Mouse (Mus musculus): Measurements from ENCODE around the gene Glb1l. TPM values are rescaled to one million over a fixed set of nuclear protein-coding genes. Genes with fewer than 3 reads are reported as not detected.

Gene Glb1l
- polyA plus RNA-seq, 1 experiment from 2014 or later, result 6.8 TPM

DNA sequence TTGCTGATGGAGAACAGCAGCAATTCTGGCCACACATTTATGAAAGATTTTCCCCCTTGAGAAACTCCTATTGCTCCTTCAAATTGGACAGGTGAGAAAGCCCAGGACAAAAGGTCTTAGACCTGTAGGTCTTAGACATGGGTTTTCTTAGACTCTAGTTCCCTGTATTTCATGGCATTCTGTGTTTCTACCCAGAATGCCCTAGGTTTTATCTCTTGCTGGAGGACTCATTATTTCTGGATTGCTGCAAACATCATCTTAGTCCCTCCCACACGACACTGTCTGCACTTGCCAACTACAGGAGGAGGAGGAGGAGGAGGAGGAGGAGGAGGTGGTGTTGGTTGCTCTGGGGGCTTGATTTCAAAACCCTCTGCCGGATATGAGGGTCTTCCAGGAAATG lies 15.5 kb upstream of the Glb1l start:
- no peak for ATAC-seq (replicated peaks; ENCODE audit: insufficient number of reproducible peaks, low FRiP score, low TSS enrichment)
- no peak overlapping the region for H3K4me2 ChIP-seq

DNA sequence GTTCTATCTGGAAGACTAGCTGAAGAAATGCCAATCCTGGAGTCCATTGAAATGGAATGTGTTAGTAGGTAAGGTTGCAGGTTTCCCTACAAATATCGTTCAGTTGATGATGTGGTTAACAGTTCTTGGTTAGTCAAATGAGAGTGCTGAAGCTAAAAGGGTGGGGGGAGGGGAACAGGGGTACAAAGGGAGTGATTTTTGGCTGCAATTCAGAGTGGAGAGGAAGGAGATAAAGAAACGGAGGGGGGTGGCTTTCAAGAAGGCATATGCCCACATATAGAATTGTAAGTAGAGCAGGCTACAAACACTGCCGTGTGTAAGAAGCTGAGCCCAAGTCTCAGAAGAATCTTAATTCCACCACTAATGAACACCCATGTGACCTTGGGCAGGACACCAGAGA lies 14.9 kb upstream of the Glb1l start:
- Histone ChIP-seq H3K36me3 (ENCODE audit: control insufficient read depth, insufficient read depth, low read length) (no peaks in the 10 kb centered on the region), H3K4me2 (no peak overlapping the region), H3K4me1 (ENCODE audit: control insufficient read depth, insufficient read depth, low read length) (peaks cover 7% of the 10 kb centered on the region; the same call in 1 of the 2 replicates), H3K9me3 (replicated peaks; ENCODE audit: control insufficient read depth, low read length) (no peaks in the 10 kb centered on the region), H3K4me3 (ENCODE audit: low read depth, low read length) (no peak overlapping the region), H3K27me3 (ENCODE audit: control insufficient read depth, insufficient read depth, low read length) (peaks cover 15% of the 10 kb centered on the region), H3K27ac (ENCODE audit: low read depth, low read length) (no peak overlapping the region), H3K9ac (ENCODE audit: low read depth, low read length) (no peak overlapping the region)
- ATAC-seq (replicated peaks; ENCODE audit: insufficient number of reproducible peaks, low FRiP score, low TSS enrichment), result no peak
- 44% methylated on average over 3 of the region's 3 CpGs for WGBS (ENCODE audit: insufficient replicate concordance)

More for the DNA sequence above, 15.5 kb upstream of the Glb1l start:
- no peak overlapping the region for H3K9ac ChIP-seq (ENCODE audit: low read depth, low read length)
- peaks cover 9% of the 10 kb centered on the region for H3K27me3 ChIP-seq (ENCODE audit: control insufficient read depth, insufficient read depth, low read length)
- no peaks in the 10 kb centered on the region for H3K36me3 ChIP-seq (ENCODE audit: control insufficient read depth, insufficient read depth, low read length)
- no peak overlapping the region for H3K4me3 ChIP-seq (ENCODE audit: low read depth, low read length)
- WGBS (ENCODE audit: insufficient replicate concordance), result 44% methylated on average over 2 of the region's 2 CpGs
- H3K9me3 ChIP-seq (replicated peaks; ENCODE audit: control insufficient read depth, low read length), result no peaks in the 10 kb centered on the region
- H3K4me1 ChIP-seq (ENCODE audit: control insufficient read depth, insufficient read depth, low read length), result peaks cover 7% of the 10 kb centered on the region; the same call in 1 of the 2 replicates
- no peak overlapping the region for H3K27ac ChIP-seq (ENCODE audit: low read depth, low read length)

DNA sequence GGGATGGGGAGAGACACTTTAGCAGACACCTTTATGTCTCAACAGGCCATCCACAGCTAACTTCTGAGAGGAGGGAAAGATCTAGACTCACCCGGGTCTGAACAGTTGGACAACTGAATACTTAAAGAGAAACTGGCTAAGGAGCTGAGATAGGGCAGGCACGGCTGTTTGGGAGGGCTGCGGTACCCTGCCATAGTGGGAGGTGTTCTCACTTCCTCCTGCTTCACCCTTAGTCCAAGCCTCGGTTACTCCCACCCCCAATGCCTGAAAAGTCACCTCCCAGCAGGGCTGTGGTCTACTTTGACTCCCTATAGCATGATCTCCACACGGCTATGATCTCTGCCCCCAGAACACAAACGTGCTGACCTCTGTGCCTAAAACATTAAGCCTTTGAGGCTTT lies 12.9 kb upstream of the Glb1l start:
- no peaks in the 10 kb centered on the region for H3K36me3 ChIP-seq (ENCODE audit: control insufficient read depth, insufficient read depth, low read length)
- no peak overlapping the region for H3K9ac ChIP-seq (ENCODE audit: low read depth, low read length)
- peaks cover 30% of the 10 kb centered on the region for H3K27me3 ChIP-seq (ENCODE audit: control insufficient read depth, insufficient read depth, low read length)
- H3K27ac ChIP-seq (ENCODE audit: low read depth, low read length), result no peak overlapping the region
- no peak overlapping the region for H3K4me2 ChIP-seq
- H3K4me3 ChIP-seq (ENCODE audit: low read depth, low read length), result no peak overlapping the region
- H3K4me1 ChIP-seq (ENCODE audit: control insufficient read depth, insufficient read depth, low read length), result peaks cover 13% of the 10 kb centered on the region
- ATAC-seq (replicated peaks; ENCODE audit: insufficient number of reproducible peaks, low FRiP score, low TSS enrichment), result no peak
- 50% methylated on average over 6 of the region's 6 CpGs for WGBS (ENCODE audit: insufficient replicate concordance)
- no peaks in the 10 kb centered on the region for H3K9me3 ChIP-seq (replicated peaks; ENCODE audit: control insufficient read depth, low read length)

DNA sequence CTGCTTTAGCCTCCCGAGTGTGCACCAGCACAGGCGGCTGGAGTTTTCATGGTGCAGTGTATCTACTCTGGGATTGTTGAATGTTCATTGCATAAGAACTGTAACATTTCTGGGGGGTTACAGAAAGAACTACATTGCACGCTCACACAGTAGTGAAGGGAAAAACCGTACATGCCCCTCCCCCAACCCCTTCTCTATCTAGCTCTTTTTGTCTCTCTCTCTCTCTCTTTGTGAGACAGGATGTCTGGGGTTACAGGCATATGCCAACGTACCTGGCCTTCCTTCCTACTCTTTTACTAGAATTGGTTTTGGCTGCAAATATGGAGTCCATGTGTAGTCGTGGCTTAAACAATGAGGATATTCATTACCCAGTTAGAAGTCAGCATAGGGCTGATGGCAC lies 12.3 kb upstream of the Glb1l start:
- no peak overlapping the region for H3K9ac ChIP-seq (ENCODE audit: low read depth, low read length)
- no peak for ATAC-seq (replicated peaks; ENCODE audit: insufficient number of reproducible peaks, low FRiP score, low TSS enrichment)
- H3K27me3 ChIP-seq (ENCODE audit: control insufficient read depth, insufficient read depth, low read length), result peaks cover 36% of the 10 kb centered on the region
- H3K9me3 ChIP-seq (replicated peaks; ENCODE audit: control insufficient read depth, low read length), result no peaks in the 10 kb centered on the region
- no peak overlapping the region for H3K4me3 ChIP-seq (ENCODE audit: low read depth, low read length)
- H3K27ac ChIP-seq (ENCODE audit: low read depth, low read length), result no peak overlapping the region
- 69% methylated on average over 6 of the region's 6 CpGs for WGBS (ENCODE audit: insufficient replicate concordance)
- H3K4me2 ChIP-seq, result no peak overlapping the region
- peaks cover 13% of the 10 kb centered on the region for H3K4me1 ChIP-seq (ENCODE audit: control insufficient read depth, insufficient read depth, low read length)
- H3K36me3 ChIP-seq (ENCODE audit: control insufficient read depth, insufficient read depth, low read length), result no peaks in the 10 kb centered on the region

DNA sequence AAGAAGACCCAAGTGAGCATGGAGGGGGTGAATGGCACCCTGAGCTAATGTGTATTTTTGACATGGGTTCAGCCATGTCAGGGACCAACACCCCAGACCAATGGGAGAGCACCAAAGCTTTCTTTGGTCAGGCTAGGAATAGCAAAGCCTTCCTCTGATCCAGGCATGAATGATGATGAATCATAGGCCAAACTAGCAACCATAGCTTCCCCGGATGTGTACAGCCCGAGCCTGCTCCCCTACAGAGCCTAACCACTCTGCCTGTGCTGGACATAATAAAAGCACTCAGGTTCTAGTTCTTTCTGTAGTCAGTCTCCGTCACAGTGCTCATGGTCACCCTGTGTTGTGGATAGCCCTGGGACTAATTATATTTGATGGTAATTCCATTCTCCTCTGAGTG lies 10.9 kb upstream of the Glb1l start:
- 70% methylated on average over 3 of the region's 3 CpGs for WGBS (ENCODE audit: insufficient replicate concordance)
- no peak overlapping the region for H3K9ac ChIP-seq (ENCODE audit: low read depth, low read length)
- no peaks in the 10 kb centered on the region for H3K36me3 ChIP-seq (ENCODE audit: control insufficient read depth, insufficient read depth, low read length)
- no peak for ATAC-seq (replicated peaks; ENCODE audit: insufficient number of reproducible peaks, low FRiP score, low TSS enrichment)
- H3K4me1 ChIP-seq (ENCODE audit: control insufficient read depth, insufficient read depth, low read length), result peaks cover 6% of the 10 kb centered on the region; the same call in 1 of the 2 replicates
- no peaks in the 10 kb centered on the region for H3K9me3 ChIP-seq (replicated peaks; ENCODE audit: control insufficient read depth, low read length)
- H3K4me3 ChIP-seq (ENCODE audit: low read depth, low read length), result no peak overlapping the region
- H3K4me2 ChIP-seq, result no peak overlapping the region
- no peak overlapping the region for H3K27ac ChIP-seq (ENCODE audit: low read depth, low read length)
- H3K27me3 ChIP-seq (ENCODE audit: control insufficient read depth, insufficient read depth, low read length), result peaks cover 49% of the 10 kb centered on the region

DNA sequence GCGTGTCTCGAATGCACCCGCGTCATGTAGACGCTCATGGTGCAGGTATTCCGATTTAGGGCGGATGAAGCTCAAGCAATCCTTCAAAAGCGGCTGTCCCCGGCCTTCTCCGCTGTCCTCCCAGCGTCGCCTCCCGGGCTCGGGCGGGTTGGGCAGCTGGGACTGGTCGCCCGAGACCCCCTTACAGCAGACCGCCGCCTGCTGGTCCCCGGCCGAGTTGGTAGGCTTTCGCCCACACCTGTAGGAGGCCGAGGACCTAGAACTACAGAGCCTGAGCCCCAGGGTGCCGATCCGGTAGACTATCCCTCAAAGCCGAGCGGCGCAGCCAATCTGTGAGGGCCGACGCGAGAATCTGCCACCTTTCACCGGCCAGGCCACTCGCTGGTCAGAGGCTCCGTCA lies 8.9 kb upstream of the Glb1l start, which contains the start of gene Tuba4a:
Gene Tuba4a (minus strand): TSS at position 335 of the 400 bp plus-strand sequence.
- Histone ChIP-seq H3K36me3 (ENCODE audit: control insufficient read depth, insufficient read depth, low read length) (peaks cover 5% of the 10 kb centered on the region; the same call in 1 of the 2 replicates), H3K4me3 (ENCODE audit: low read depth, low read length) (peak within 1 kb of the TSS; percentile 67), H3K27ac (ENCODE audit: low read depth, low read length) (no peak within 1 kb of the TSS), H3K9me3 (replicated peaks; ENCODE audit: control insufficient read depth, low read length) (no peaks in the 10 kb centered on the region), H3K9ac (ENCODE audit: low read depth, low read length) (peak within 1 kb of the TSS; percentile 65), H3K4me1 (ENCODE audit: control insufficient read depth, insufficient read depth, low read length) (peaks cover 6% of the 10 kb centered on the region; the same call in 1 of the 2 replicates), H3K27me3 (ENCODE audit: control insufficient read depth, insufficient read depth, low read length) (peaks cover 54% of the 10 kb centered on the region), H3K4me2 (peak within 1 kb of the TSS; percentile 100)
- WGBS (ENCODE audit: insufficient replicate concordance), result under 1% methylated on average over 34 of the region's 34 CpGs
- no peak for ATAC-seq (replicated peaks; ENCODE audit: insufficient number of reproducible peaks, low FRiP score, low TSS enrichment)

DNA sequence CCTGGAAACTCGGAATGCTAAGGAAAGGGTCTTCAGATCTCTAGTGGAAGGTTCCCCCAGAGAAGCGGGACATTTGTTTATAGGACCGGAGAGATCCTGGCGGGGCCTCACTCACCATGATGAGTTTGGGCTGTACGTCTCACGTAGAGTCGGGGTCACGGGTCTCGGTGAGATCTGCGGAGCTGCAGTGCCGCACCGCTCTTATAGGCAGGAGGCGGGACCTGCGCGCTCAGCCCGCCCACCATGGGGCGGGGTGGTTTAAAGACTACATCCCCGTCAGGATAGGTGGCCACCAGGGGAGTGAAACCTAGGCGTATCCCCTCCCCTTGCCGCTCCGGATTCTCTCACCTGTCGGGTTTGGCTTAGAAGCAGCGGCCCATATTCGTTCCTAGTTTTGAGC lies 8.5 kb upstream of the Glb1l start:
- H3K4me3 ChIP-seq (ENCODE audit: low read depth, low read length), result peak overlapping the region; percentile 67
- no peak overlapping the region for H3K27ac ChIP-seq (ENCODE audit: low read depth, low read length)
- H3K9ac ChIP-seq (ENCODE audit: low read depth, low read length), result peak overlapping the region; percentile 65
- H3K9me3 ChIP-seq (replicated peaks; ENCODE audit: control insufficient read depth, low read length), result no peaks in the 10 kb centered on the region
- peaks cover 6% of the 10 kb centered on the region; the same call in 1 of the 2 replicates for H3K4me1 ChIP-seq (ENCODE audit: control insufficient read depth, insufficient read depth, low read length)
- H3K4me2 ChIP-seq, result peak overlapping the region; percentile 100
- H3K27me3 ChIP-seq (ENCODE audit: control insufficient read depth, insufficient read depth, low read length), result peaks cover 54% of the 10 kb centered on the region
- H3K36me3 ChIP-seq (ENCODE audit: control insufficient read depth, insufficient read depth, low read length), result peaks cover 5% of the 10 kb centered on the region; the same call in 1 of the 2 replicates
- ATAC-seq (replicated peaks; ENCODE audit: insufficient number of reproducible peaks, low FRiP score, low TSS enrichment), result peak; percentile 86
- WGBS (ENCODE audit: insufficient replicate concordance), result under 1% methylated on average over 24 of the region's 24 CpGs

DNA sequence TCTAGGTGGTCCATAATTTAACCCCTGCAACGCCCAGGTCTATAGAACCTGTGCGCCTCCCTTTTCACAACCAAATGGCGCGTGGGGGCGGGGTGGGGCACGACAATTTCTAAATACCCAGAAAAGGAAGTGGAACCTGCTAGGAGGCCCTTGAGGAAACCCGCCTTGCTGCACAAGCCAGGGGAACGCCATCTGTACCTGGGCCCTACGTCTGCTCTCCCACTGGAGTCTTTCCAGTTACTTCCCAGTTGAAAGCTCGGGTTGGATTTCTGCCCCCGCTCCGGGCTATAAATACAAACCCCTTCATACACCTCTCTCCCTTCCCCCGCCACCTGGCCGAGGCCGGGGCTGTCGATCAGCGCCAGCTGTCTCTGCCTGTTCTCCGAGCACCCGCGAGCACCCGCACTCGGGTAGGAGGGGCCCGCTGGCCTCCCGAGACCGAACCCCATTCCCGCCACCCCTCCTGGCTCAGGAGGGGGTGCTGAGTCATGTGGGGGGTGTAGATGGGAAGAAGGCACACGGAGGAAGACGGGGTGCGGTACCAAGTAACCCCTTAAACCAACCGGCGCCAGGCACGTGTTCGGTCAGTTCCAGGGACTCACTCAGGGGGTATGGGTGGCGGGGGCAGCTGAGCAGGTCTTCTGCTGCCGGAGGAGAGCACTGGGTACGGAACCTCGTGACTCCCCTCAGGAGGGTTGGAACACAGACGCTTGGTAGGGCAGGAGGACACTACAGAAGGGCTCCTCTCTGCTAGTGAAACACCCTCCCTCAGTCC lies 7.8 kb upstream of the Glb1l start:
- peak overlapping the region; percentile 100 for H3K4me2 ChIP-seq
- H3K27ac ChIP-seq (ENCODE audit: low read depth, low read length), result no peak overlapping the region
- H3K36me3 ChIP-seq (ENCODE audit: control insufficient read depth, insufficient read depth, low read length), result peaks cover 8% of the 10 kb centered on the region
- H3K9ac ChIP-seq (ENCODE audit: low read depth, low read length), result peak overlapping the region; percentile 65
- 2% methylated on average over 38 of the region's 38 CpGs for WGBS (ENCODE audit: insufficient replicate concordance)
- H3K4me1 ChIP-seq (ENCODE audit: control insufficient read depth, insufficient read depth, low read length), result peaks cover 6% of the 10 kb centered on the region; the same call in 1 of the 2 replicates
- H3K27me3 ChIP-seq (ENCODE audit: control insufficient read depth, insufficient read depth, low read length), result peaks cover 54% of the 10 kb centered on the region
- peak overlapping the region; percentile 67 for H3K4me3 ChIP-seq (ENCODE audit: low read depth, low read length)
- ATAC-seq (replicated peaks; ENCODE audit: insufficient number of reproducible peaks, low FRiP score, low TSS enrichment), result peak; percentile 43
- no peaks in the 10 kb centered on the region for H3K9me3 ChIP-seq (replicated peaks; ENCODE audit: control insufficient read depth, low read length)

DNA sequence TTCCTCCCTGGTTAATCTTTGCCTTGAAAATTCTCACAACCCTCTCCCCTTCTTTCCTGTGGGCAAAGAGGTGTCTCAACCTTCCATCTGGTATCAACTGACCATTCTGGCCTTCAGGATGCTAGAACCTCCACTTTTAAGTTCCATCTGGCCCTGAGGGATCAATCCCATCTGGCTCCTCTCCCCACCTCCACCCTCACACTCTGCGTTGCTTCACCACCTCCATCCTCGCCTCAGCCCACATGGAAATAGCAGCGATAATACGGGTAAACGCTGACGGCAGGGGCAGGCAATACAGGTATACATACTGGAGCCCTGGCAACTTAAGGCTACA lies 7.2 kb upstream of the Glb1l start:
- Histone ChIP-seq H3K4me1 (ENCODE audit: control insufficient read depth, insufficient read depth, low read length) (peaks cover 8% of the 10 kb centered on the region), H3K27me3 (ENCODE audit: control insufficient read depth, insufficient read depth, low read length) (peaks cover 53% of the 10 kb centered on the region), H3K9ac (ENCODE audit: low read depth, low read length) (0 out of 2 replicates have a peak overlapping the region, but pooled peaks have one; percentile 65), H3K36me3 (ENCODE audit: control insufficient read depth, insufficient read depth, low read length) (peaks cover 9% of the 10 kb centered on the region), H3K4me3 (ENCODE audit: low read depth, low read length) (peak overlapping the region; percentile 67), H3K4me2 (peak overlapping the region; percentile 100), H3K9me3 (replicated peaks; ENCODE audit: control insufficient read depth, low read length) (no peaks in the 10 kb centered on the region), H3K27ac (ENCODE audit: low read depth, low read length) (no peak overlapping the region)
- ATAC-seq (replicated peaks; ENCODE audit: insufficient number of reproducible peaks, low FRiP score, low TSS enrichment), result no peak
- 2% methylated on average over 6 of the region's 6 CpGs for WGBS (ENCODE audit: insufficient replicate concordance)
